Mouse (Mus musculus): ENCODE results near the gene Cyb5rl. TPM values are rescaled to one million over a fixed set of nuclear protein-coding genes. Genes with fewer than 3 reads are reported as not detected.

Cyb5rl gene
- polyA plus RNA-seq, 1 experiment from 2014 or later: 1.8 TPM

DNA sequence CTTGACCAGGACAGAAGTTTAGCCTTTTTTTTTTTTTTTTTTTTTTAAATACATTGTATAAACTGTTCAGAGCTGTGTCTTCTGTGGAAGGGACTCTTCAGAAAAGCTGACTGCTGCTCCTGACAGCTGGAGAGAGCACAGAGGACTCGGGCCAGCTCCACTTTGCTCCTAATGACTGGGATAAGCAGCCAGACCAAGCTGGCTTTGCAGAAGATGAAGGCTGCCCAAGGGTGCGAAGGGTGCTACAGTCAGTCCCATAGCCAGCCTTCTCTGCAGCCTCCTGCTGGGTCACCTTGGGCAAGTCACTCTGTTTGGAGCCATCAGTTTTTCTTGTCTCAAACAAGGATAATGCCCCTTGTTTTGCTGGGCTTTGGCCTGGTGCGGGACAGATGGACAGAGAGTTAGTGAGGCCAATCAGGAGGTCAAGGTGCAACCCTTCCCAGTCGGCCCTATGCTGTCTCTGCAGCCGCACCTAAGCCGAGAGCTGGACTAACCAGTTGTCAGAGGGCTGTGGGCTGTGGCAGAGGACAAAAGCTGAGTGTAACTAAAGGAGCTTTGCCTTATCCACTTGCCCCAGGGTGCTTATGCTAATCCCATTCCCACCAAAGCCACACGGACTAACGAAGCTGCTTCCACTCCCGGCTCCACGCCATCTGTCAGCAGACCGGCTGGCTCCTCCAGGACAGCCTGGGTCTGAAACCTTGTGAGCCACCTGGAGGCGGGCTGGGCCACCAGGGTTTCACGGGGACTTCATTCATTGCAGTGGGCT lies 61.3 kb downstream of the Cyb5rl start:
- ATAC-seq (ENCODE audit: low read depth): no peak
- WGBS (ENCODE audit: insufficient replicate concordance): 59% methylated on average over 13 of the region's 13 CpGs
- no peaks in the 10 kb centered on the region for H3K9me3 ChIP-seq (replicated peaks; ENCODE audit: control insufficient read depth, low read length)
- no peaks in the 10 kb centered on the region for H3K27me3 ChIP-seq (ENCODE audit: control insufficient read depth, insufficient read depth, low read depth, low read length)
- no peak overlapping the region for H3K4me3 ChIP-seq (ENCODE audit: low read depth, low read length)
- no peak overlapping the region for H3K9ac ChIP-seq (ENCODE audit: low read depth, low read length)
- H3K4me2 ChIP-seq (ENCODE audit: low read depth, low read length): no peak overlapping the region
- no peak overlapping the region for H3K27ac ChIP-seq (ENCODE audit: low read length)
- H3K36me3 ChIP-seq (ENCODE audit: control insufficient read depth, insufficient read depth): no peaks in the 10 kb centered on the region
- no peaks in the 10 kb centered on the region for H3K4me1 ChIP-seq (ENCODE audit: control insufficient read depth, low read depth, low read length)

GRCm38 (mm10) chr4:107129373-107129772 lies 62.6 kb downstream of the Cyb5rl start:
- no peak overlapping the region for H3K4me2 ChIP-seq (ENCODE audit: low read depth, low read length)
- no peaks in the 10 kb centered on the region for H3K27me3 ChIP-seq (ENCODE audit: control insufficient read depth, insufficient read depth, low read depth, low read length)
- H3K27ac ChIP-seq (ENCODE audit: low read length): no peak overlapping the region
- no peak for ATAC-seq (ENCODE audit: low read depth)
- no peak overlapping the region for H3K9ac ChIP-seq (ENCODE audit: low read depth, low read length)
- no peak overlapping the region for H3K4me3 ChIP-seq (ENCODE audit: low read depth, low read length)
- H3K4me1 ChIP-seq (ENCODE audit: control insufficient read depth, low read depth, low read length): no peaks in the 10 kb centered on the region
- 62% methylated on average over 8 of the region's 8 CpGs for WGBS (ENCODE audit: insufficient replicate concordance)
- no peaks in the 10 kb centered on the region for H3K36me3 ChIP-seq (ENCODE audit: control insufficient read depth, insufficient read depth)
- H3K9me3 ChIP-seq (replicated peaks; ENCODE audit: control insufficient read depth, low read length): no peaks in the 10 kb centered on the region

GRCm38 (mm10) chr4:107130534-107130933 lies 63.7 kb downstream of the Cyb5rl start:
- no peak for ATAC-seq (ENCODE audit: low read depth)
- H3K4me3 ChIP-seq (ENCODE audit: low read depth, low read length): no peak overlapping the region
- H3K4me1 ChIP-seq (ENCODE audit: control insufficient read depth, low read depth, low read length): no peaks in the 10 kb centered on the region; the same call in 1 of the 2 replicates
- no peak overlapping the region for H3K9ac ChIP-seq (ENCODE audit: low read depth, low read length)
- no peaks in the 10 kb centered on the region for H3K27me3 ChIP-seq (ENCODE audit: control insufficient read depth, insufficient read depth, low read depth, low read length)
- no peak overlapping the region for H3K4me2 ChIP-seq (ENCODE audit: low read depth, low read length)
- H3K36me3 ChIP-seq (ENCODE audit: control insufficient read depth, insufficient read depth): no peaks in the 10 kb centered on the region
- no peak overlapping the region for H3K27ac ChIP-seq (ENCODE audit: low read length)
- no peaks in the 10 kb centered on the region for H3K9me3 ChIP-seq (replicated peaks; ENCODE audit: control insufficient read depth, low read length)
- 24% methylated on average over 9 of the region's 9 CpGs for WGBS (ENCODE audit: insufficient replicate concordance)

- H3K27me3 ChIP-seq (ENCODE audit: control insufficient read depth, insufficient read depth, low read depth, low read length): no peaks in the 10 kb centered on the region
- H3K4me2 ChIP-seq (ENCODE audit: low read depth, low read length): no peak overlapping the region
- no peaks in the 10 kb centered on the region for H3K9me3 ChIP-seq (replicated peaks; ENCODE audit: control insufficient read depth, low read length)
- H3K27ac ChIP-seq (ENCODE audit: low read length): no peak overlapping the region
- no peak overlapping the region for H3K9ac ChIP-seq (ENCODE audit: low read depth, low read length)
- H3K36me3 ChIP-seq (ENCODE audit: control insufficient read depth, insufficient read depth): peaks cover 5% of the 10 kb centered on the region; the same call in 1 of the 2 replicates
- no peak overlapping the region for H3K4me3 ChIP-seq (ENCODE audit: low read depth, low read length)
- ATAC-seq (ENCODE audit: low read depth): no peak
- WGBS (ENCODE audit: insufficient replicate concordance): 74% methylated on average over 3 of the region's 3 CpGs
- H3K4me1 ChIP-seq (ENCODE audit: control insufficient read depth, low read depth, low read length): no peaks in the 10 kb centered on the region; the same call in 1 of the 2 replicates
Observed at GRCm38 (mm10) chr4:107134891-107135290, 68.1 kb downstream of the Cyb5rl start.

DNA sequence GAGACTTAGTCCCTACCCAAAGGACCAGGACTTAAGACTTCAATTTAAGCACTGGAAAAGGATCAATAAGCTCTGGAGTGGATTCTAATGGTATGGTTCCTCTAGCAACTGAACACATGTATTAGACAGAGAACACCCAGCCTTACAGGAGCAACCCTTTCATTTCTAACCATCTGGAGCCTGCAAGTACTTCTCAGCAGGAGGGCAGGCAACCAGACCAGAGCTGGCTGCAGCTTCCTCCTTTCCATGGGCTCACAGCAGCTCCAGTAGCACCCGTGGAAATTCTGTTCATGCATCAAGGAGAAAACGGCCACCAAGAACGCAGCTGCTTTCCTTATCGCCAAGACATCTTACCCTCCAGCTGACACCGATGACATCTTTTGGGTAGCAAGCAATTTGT lies 68.9 kb downstream of the Cyb5rl start:
- no peaks in the 10 kb centered on the region for H3K27me3 ChIP-seq (ENCODE audit: control insufficient read depth, insufficient read depth, low read depth, low read length)
- H3K4me2 ChIP-seq (ENCODE audit: low read depth, low read length): no peak overlapping the region
- no peak overlapping the region for H3K4me3 ChIP-seq (ENCODE audit: low read depth, low read length)
- H3K9me3 ChIP-seq (replicated peaks; ENCODE audit: control insufficient read depth, low read length): no peaks in the 10 kb centered on the region
- H3K4me1 ChIP-seq (ENCODE audit: control insufficient read depth, low read depth, low read length): no peaks in the 10 kb centered on the region; the same call in 1 of the 2 replicates
- WGBS (ENCODE audit: insufficient replicate concordance): 64% methylated on average over 5 of the region's 5 CpGs
- H3K9ac ChIP-seq (ENCODE audit: low read depth, low read length): no peak overlapping the region
- H3K27ac ChIP-seq (ENCODE audit: low read length): no peak overlapping the region
- ATAC-seq (ENCODE audit: low read depth): no peak
- peaks cover 5% of the 10 kb centered on the region; the same call in 1 of the 2 replicates for H3K36me3 ChIP-seq (ENCODE audit: control insufficient read depth, insufficient read depth)

GRCm38 (mm10) chr4:107136531-107136930 lies 69.7 kb downstream of the Cyb5rl start:
- Histone ChIP-seq H3K9me3 (replicated peaks; ENCODE audit: control insufficient read depth, low read length) (no peaks in the 10 kb centered on the region), H3K9ac (ENCODE audit: low read depth, low read length) (no peak overlapping the region), H3K27ac (ENCODE audit: low read length) (no peak overlapping the region), H3K36me3 (ENCODE audit: control insufficient read depth, insufficient read depth) (peaks cover 5% of the 10 kb centered on the region; the same call in 1 of the 2 replicates), H3K4me2 (ENCODE audit: low read depth, low read length) (no peak overlapping the region), H3K4me1 (ENCODE audit: control insufficient read depth, low read depth, low read length) (no peaks in the 10 kb centered on the region; the same call in 1 of the 2 replicates), H3K4me3 (ENCODE audit: low read depth, low read length) (no peak overlapping the region), H3K27me3 (ENCODE audit: control insufficient read depth, insufficient read depth, low read depth, low read length) (no peaks in the 10 kb centered on the region)
- ATAC-seq (ENCODE audit: low read depth): no peak
- WGBS (ENCODE audit: insufficient replicate concordance): 55% methylated on average over 3 of the region's 3 CpGs

Other genes starting within 250 kb of the Cyb5rl start
- gene Ssbp3, start 156.3 kb upstream of the Cyb5rl start, polyA plus RNA-seq (2015; fragmentation: Nextera tagmentation; extraction: Ambion mirVana): 27.4 and 31.5 TPM in 2 replicates
- gene Mrpl37, start 120 bp upstream of the Cyb5rl start, polyA plus RNA-seq (2015; fragmentation: Nextera tagmentation; extraction: Ambion mirVana): 45.5 and 47.7 TPM in 2 replicates
- not detected in 2 replicates for gene Cdcp2, start 29.9 kb downstream of the Cyb5rl start, polyA plus RNA-seq (2015; fragmentation: Nextera tagmentation; extraction: Ambion mirVana)
- gene Tmem59, start 111.4 kb downstream of the Cyb5rl start, polyA plus RNA-seq (2015; fragmentation: Nextera tagmentation; extraction: Ambion mirVana): 196 and 197 TPM in 2 replicates
- 11.7 and 19.8 TPM in 2 replicates for gene Tceanc2, start 112.1 kb downstream of the Cyb5rl start, polyA plus RNA-seq (2015; fragmentation: Nextera tagmentation; extraction: Ambion mirVana)
- not detected in 2 replicates for gene Ldlrad1, start 142.2 kb downstream of the Cyb5rl start, polyA plus RNA-seq (2015; fragmentation: Nextera tagmentation; extraction: Ambion mirVana)
- gene Lrrc42, start 186.5 kb downstream of the Cyb5rl start, polyA plus RNA-seq (2015; fragmentation: Nextera tagmentation; extraction: Ambion mirVana): 13.6 and 14.4 TPM in 2 replicates
- 6.4 and 8.1 TPM in 2 replicates for gene Hspb11, start 186.6 kb downstream of the Cyb5rl start, polyA plus RNA-seq (2015; fragmentation: Nextera tagmentation; extraction: Ambion mirVana)
- gene Dio1, start 240.2 kb downstream of the Cyb5rl start, polyA plus RNA-seq (2015; fragmentation: Nextera tagmentation; extraction: Ambion mirVana): 0.08 and 0.15 TPM in 2 replicates
- 21.6 and 22.4 TPM in 2 replicates for gene Yipf1, start 247.4 kb downstream of the Cyb5rl start, polyA plus RNA-seq (2015; fragmentation: Nextera tagmentation; extraction: Ambion mirVana)

Data from liver, embryonic 16.5 days (tissue).